Mouse (Mus musculus): ENCODE results near the gene Gm37240. TPM values are rescaled to one million over a fixed set of nuclear protein-coding genes. Genes with fewer than 3 reads are reported as not detected.
A peak's percentile ranks its signal among the peaks of the same experiment; 100 is the strongest.

The Gm37240 gene
- polyA plus RNA-seq, 1 experiment from 2014 or later, result 0.11 TPM

DNA sequence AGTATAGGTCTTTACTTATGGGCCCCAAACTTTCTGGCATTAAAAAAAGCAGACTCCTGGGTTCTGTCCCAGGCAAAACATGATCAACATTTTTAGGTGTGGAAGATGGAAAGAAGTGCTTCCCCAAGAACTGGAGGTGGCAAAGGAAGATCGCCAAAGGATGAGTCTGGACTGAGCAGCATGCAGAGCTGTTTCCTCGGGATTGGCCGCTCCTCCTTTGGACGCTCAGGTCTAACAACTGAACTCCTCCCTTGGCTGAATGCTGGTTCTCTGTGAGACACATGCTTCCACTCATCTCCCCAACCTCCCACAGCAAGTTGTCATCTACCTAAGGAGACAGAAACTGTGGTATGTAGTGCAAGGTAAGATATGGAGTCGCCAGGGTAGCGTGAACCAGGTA lies 865.5 kb downstream of the Gm37240 start:
- Histone ChIP-seq H3K9ac (replicated peaks; ENCODE audit: low read length) (no peak overlapping the region), H3K9me3 (ENCODE audit: control insufficient read depth, low read length) (no peaks in the 10 kb centered on the region), H3K27ac (replicated peaks; ENCODE audit: low read depth, low read length) (no peak overlapping the region), H3K4me1 (ENCODE audit: control insufficient read depth, insufficient read depth, low read length) (peaks cover 6% of the 10 kb centered on the region; the same call in 1 of the 2 replicates), H3K4me3 (replicated peaks; ENCODE audit: low read depth, low read length) (no peak overlapping the region), H3K27me3 (ENCODE audit: control insufficient read depth, insufficient read depth, low read length) (no peaks in the 10 kb centered on the region), H3K4me2 (ENCODE audit: low read length) (no peak overlapping the region), H3K36me3 (ENCODE audit: control insufficient read depth, insufficient read depth, low read length) (no peaks in the 10 kb centered on the region)
- no peak for ATAC-seq (ENCODE audit: low FRiP score, low TSS enrichment)
- 96% methylated on average over 6 of the region's 6 CpGs for WGBS
- no peak for DNase-seq

DNA sequence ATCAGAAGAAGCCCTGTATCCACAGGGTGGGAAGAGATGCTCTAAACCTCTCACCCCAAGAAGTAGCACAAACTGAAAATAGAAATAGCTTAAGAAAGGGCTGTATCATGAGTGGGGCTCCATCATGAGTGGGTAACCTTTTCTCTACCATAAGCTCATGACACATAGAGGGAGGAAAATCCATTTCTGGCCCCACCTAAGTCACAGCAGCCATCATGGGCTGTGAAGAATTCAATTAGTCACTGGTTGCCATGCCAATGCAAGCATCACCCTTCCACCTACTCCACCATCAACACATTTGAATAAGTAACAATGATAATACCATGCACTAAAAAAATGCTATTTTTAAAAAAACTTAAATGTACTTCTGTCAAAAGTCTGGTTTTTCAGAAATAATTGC lies 867.2 kb downstream of the Gm37240 start:
- H3K4me2 ChIP-seq (ENCODE audit: low read length), result no peak overlapping the region
- no peak overlapping the region for H3K4me3 ChIP-seq (replicated peaks; ENCODE audit: low read depth, low read length)
- H3K4me1 ChIP-seq (ENCODE audit: control insufficient read depth, insufficient read depth, low read length), result peaks cover 6% of the 10 kb centered on the region; the same call in 1 of the 2 replicates
- DNase-seq (no peak), ATAC-seq (ENCODE audit: low FRiP score, low TSS enrichment) (no peak)
- H3K9me3 ChIP-seq (ENCODE audit: control insufficient read depth, low read length), result no peaks in the 10 kb centered on the region
- H3K36me3 ChIP-seq (ENCODE audit: control insufficient read depth, insufficient read depth, low read length), result no peaks in the 10 kb centered on the region
- no peak overlapping the region for H3K27ac ChIP-seq (replicated peaks; ENCODE audit: low read depth, low read length)
- no peaks in the 10 kb centered on the region for H3K27me3 ChIP-seq (ENCODE audit: control insufficient read depth, insufficient read depth, low read length)
- H3K9ac ChIP-seq (replicated peaks; ENCODE audit: low read length), result no peak overlapping the region

DNA sequence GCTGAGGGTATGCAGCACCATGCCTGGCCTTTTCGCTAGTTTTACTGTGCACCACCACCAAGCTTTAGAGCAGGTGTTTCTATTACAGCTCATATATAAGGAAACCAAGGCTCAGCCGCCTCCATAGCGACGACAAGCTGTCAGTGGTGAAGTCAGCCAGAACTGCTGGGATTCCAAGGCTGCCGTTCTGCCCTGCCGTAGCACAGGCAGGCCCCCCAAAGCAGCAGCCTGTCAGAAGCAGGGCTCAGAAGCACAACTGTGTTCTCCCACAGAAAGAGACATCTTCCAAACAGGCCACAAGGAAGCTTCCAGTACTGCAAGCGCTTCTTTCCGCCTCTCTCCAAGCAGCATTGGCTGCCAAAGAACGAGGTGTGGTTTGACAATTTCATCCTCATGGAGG lies 871.7 kb downstream of the Gm37240 start:
- H3K4me3 ChIP-seq (replicated peaks; ENCODE audit: low read depth, low read length), result no peak overlapping the region
- no peak overlapping the region for H3K27ac ChIP-seq (replicated peaks; ENCODE audit: low read depth, low read length)
- 48% methylated on average over 9 of the region's 9 CpGs for WGBS
- no peak overlapping the region for H3K4me2 ChIP-seq (ENCODE audit: low read length)
- DNase-seq, result peak; percentile 42
- H3K9me3 ChIP-seq (ENCODE audit: control insufficient read depth, low read length), result no peaks in the 10 kb centered on the region
- H3K4me1 ChIP-seq (ENCODE audit: control insufficient read depth, insufficient read depth, low read length), result no peaks in the 10 kb centered on the region
- H3K27me3 ChIP-seq (ENCODE audit: control insufficient read depth, insufficient read depth, low read length), result no peaks in the 10 kb centered on the region
- no peaks in the 10 kb centered on the region for H3K36me3 ChIP-seq (ENCODE audit: control insufficient read depth, insufficient read depth, low read length)
- H3K9ac ChIP-seq (replicated peaks; ENCODE audit: low read length), result no peak overlapping the region
- no peak for ATAC-seq (ENCODE audit: low FRiP score, low TSS enrichment)

DNA sequence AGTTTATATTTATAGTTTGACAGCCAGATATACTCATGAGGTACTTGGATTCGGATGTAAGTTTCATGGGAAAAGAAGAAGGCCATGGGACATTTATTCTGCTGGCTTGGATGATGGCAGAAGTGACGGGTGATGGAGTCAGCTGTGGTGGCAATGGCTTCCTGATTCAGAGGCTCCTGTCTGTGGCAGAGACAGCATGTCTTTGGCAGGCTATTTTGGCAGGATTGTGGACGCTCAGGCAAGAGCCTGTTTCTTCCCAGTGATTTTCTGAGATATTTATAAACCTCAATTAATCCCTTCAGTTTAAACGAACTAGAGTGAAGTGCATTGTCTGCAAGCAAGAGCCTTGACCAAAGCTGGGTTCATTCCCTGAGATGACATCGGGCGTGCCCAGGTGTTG lies 874.4 kb downstream of the Gm37240 start:
- Histone ChIP-seq H3K27ac (replicated peaks; ENCODE audit: low read depth, low read length) (no peak overlapping the region), H3K36me3 (ENCODE audit: control insufficient read depth, insufficient read depth, low read length) (no peaks in the 10 kb centered on the region), H3K4me2 (ENCODE audit: low read length) (no peak overlapping the region), H3K9ac (replicated peaks; ENCODE audit: low read length) (no peak overlapping the region), H3K27me3 (ENCODE audit: control insufficient read depth, insufficient read depth, low read length) (no peaks in the 10 kb centered on the region), H3K9me3 (ENCODE audit: control insufficient read depth, low read length) (no peaks in the 10 kb centered on the region), H3K4me1 (ENCODE audit: control insufficient read depth, insufficient read depth, low read length) (no peaks in the 10 kb centered on the region), H3K4me3 (replicated peaks; ENCODE audit: low read depth, low read length) (no peak overlapping the region)
- DNase-seq, result no peak
- no peak for ATAC-seq (ENCODE audit: low FRiP score, low TSS enrichment)
- 85% methylated on average over 6 of the region's 6 CpGs for WGBS

DNA sequence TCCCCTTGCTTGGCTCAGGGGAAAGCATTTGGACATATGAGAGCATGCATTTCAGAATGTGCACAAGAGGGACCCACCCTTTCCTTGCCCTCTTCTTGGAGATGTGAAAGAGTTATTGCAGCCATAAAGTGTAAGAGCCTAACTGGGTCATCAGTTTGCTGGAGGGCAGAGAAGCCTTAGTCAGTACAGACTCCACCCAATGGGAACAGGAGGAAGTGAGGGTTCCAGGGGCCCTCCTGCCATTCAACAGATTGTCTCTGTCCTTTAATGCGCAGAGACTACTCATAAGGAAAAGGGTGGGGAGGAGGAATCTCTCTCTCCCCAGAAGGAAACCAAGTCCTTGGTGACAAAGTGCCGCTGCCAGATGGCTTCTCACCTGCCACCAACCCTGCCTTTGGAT lies 882.1 kb downstream of the Gm37240 start:
- 86% methylated on average over 2 of the region's 2 CpGs for WGBS
- Histone ChIP-seq H3K9ac (replicated peaks; ENCODE audit: low read length) (no peak overlapping the region), H3K9me3 (ENCODE audit: control insufficient read depth, low read length) (no peaks in the 10 kb centered on the region), H3K4me2 (ENCODE audit: low read length) (no peak overlapping the region), H3K36me3 (ENCODE audit: control insufficient read depth, insufficient read depth, low read length) (no peaks in the 10 kb centered on the region), H3K27me3 (ENCODE audit: control insufficient read depth, insufficient read depth, low read length) (no peaks in the 10 kb centered on the region), H3K4me3 (replicated peaks; ENCODE audit: low read depth, low read length) (no peak overlapping the region), H3K4me1 (ENCODE audit: control insufficient read depth, insufficient read depth, low read length) (no peaks in the 10 kb centered on the region), H3K27ac (replicated peaks; ENCODE audit: low read depth, low read length) (no peak overlapping the region)
- ATAC-seq (ENCODE audit: low FRiP score, low TSS enrichment), result no peak
- no peak for DNase-seq

DNA sequence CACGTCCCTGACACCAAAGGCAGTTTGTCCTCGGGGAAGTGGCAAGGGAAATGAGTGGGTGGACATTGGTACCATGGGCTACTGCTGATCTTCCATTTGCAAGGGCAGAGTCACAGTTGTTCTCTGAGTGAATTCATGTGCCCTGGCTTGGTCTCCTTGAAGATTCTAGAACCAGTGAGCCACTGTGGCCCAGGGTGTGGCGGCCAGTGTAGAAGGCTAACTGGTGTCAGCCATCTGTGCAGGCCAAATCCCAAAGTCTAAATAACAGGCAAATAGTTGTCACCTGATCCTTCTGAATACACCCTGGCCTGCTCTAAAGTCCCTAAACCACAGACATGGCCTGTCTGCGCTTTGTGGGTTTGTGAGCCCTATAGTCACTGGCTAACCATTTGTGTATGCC lies 898.4 kb downstream of the Gm37240 start:
- H3K4me2 ChIP-seq (ENCODE audit: low read length), result no peak overlapping the region
- DNase-seq (no peak), ATAC-seq (ENCODE audit: low FRiP score, low TSS enrichment) (no peak)
- 95% methylated on average over 4 of the region's 4 CpGs for WGBS
- H3K4me1 ChIP-seq (ENCODE audit: control insufficient read depth, insufficient read depth, low read length), result no peaks in the 10 kb centered on the region
- H3K27me3 ChIP-seq (ENCODE audit: control insufficient read depth, insufficient read depth, low read length), result no peaks in the 10 kb centered on the region
- H3K9ac ChIP-seq (replicated peaks; ENCODE audit: low read length), result no peak overlapping the region
- H3K9me3 ChIP-seq (ENCODE audit: control insufficient read depth, low read length), result peaks cover 6% of the 10 kb centered on the region; the same call in 1 of the 2 replicates
- H3K36me3 ChIP-seq (ENCODE audit: control insufficient read depth, insufficient read depth, low read length), result no peaks in the 10 kb centered on the region
- no peak overlapping the region for H3K27ac ChIP-seq (replicated peaks; ENCODE audit: low read depth, low read length)
- H3K4me3 ChIP-seq (replicated peaks; ENCODE audit: low read depth, low read length), result no peak overlapping the region

DNA sequence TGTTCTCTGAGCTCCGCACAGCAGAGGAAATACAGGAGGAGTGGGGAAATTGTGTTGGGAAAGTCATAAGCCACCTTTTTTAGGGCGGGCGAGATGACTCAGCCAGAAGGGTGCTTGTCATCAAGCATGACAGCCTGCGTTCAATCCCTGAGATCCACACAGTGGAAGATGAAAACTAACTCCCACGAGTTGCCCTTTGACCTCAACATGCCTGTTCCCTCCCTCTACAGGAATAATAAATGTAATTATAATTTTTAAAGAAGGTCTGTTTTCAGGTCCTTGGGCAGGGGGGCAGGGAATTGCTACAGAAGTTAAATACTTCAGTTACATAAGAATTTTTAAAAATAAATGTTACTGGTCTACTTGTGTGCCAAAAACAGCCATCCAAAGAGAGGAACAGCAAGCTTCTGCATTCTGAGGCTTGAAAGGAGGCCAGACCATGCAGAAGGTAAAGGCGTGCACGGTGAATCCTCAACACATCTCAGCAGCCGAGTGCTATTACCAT lies 902.1 kb downstream of the Gm37240 start:
- Histone ChIP-seq H3K9ac (replicated peaks; ENCODE audit: low read length) (no peak overlapping the region), H3K9me3 (ENCODE audit: control insufficient read depth, low read length) (no peaks in the 10 kb centered on the region), H3K36me3 (ENCODE audit: control insufficient read depth, insufficient read depth, low read length) (0 out of 2 replicates have a peak, but pooled peaks cover under 1% of the 10 kb centered on the region), H3K27me3 (ENCODE audit: control insufficient read depth, insufficient read depth, low read length) (no peaks in the 10 kb centered on the region), H3K4me1 (ENCODE audit: control insufficient read depth, insufficient read depth, low read length) (no peaks in the 10 kb centered on the region), H3K4me3 (replicated peaks; ENCODE audit: low read depth, low read length) (no peak overlapping the region), H3K27ac (replicated peaks; ENCODE audit: low read depth, low read length) (no peak overlapping the region), H3K4me2 (ENCODE audit: low read length) (no peak overlapping the region)
- DNase-seq (no peak), ATAC-seq (ENCODE audit: low FRiP score, low TSS enrichment) (no peak)
- WGBS, result 92% methylated on average over 8 of the region's 8 CpGs

DNA sequence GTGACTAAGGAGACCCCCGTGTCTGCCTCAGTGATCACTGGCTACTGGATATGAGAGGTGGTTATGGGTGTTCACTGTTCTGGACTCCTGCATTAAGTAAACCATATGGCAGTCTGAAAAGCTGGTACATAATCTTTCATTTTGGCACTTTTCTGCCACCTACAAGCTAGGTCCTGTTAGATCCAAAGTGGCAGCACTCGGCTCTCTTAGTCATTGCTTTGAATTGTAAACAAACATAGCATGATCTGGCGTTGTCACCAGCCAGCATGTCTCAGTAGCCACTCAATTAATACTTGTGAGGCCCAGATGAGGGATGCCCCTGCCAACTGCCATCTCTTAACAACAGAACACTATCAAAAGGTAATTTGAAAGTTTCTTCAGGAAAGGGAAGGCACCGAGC lies 904.6 kb downstream of the Gm37240 start:
- H3K4me2 ChIP-seq (ENCODE audit: low read length), result no peak overlapping the region
- no peaks in the 10 kb centered on the region for H3K4me1 ChIP-seq (ENCODE audit: control insufficient read depth, insufficient read depth, low read length)
- H3K9ac ChIP-seq (replicated peaks; ENCODE audit: low read length), result no peak overlapping the region
- H3K27ac ChIP-seq (replicated peaks; ENCODE audit: low read depth, low read length), result no peak overlapping the region
- peaks cover 5% of the 10 kb centered on the region; the same call in 1 of the 2 replicates for H3K36me3 ChIP-seq (ENCODE audit: control insufficient read depth, insufficient read depth, low read length)
- no peaks in the 10 kb centered on the region for H3K27me3 ChIP-seq (ENCODE audit: control insufficient read depth, insufficient read depth, low read length)
- 74% methylated on average over 4 of the region's 4 CpGs for WGBS
- H3K4me3 ChIP-seq (replicated peaks; ENCODE audit: low read depth, low read length), result no peak overlapping the region
- no peak for DNase-seq
- H3K9me3 ChIP-seq (ENCODE audit: control insufficient read depth, low read length), result no peaks in the 10 kb centered on the region
- ATAC-seq (ENCODE audit: low FRiP score, low TSS enrichment), result no peak

DNA sequence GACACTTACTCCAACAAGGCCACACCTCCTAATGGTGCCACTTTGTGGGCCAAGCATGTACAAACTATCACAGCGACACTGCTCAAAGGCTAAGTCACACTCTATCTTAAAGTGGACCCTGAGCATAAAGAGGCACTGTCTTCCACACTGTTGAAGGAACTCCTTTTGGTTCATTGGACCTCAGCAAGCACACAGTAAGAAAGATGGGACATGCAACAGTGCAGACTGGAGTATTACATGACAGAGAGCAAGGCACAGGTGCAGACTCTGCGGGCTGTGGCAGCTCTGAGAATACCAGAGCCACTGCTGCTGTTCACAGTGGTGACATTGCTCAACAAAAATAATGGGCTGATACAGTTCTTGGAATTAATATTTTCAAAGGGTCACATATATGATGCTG lies 907.2 kb downstream of the Gm37240 start:
- Histone ChIP-seq H3K27me3 (ENCODE audit: control insufficient read depth, insufficient read depth, low read length) (no peaks in the 10 kb centered on the region), H3K4me1 (ENCODE audit: control insufficient read depth, insufficient read depth, low read length) (no peaks in the 10 kb centered on the region), H3K4me2 (ENCODE audit: low read length) (no peak overlapping the region), H3K9me3 (ENCODE audit: control insufficient read depth, low read length) (no peaks in the 10 kb centered on the region), H3K27ac (replicated peaks; ENCODE audit: low read depth, low read length) (no peak overlapping the region), H3K4me3 (replicated peaks; ENCODE audit: low read depth, low read length) (no peak overlapping the region), H3K36me3 (ENCODE audit: control insufficient read depth, insufficient read depth, low read length) (peaks cover 18% of the 10 kb centered on the region; the same call in 1 of the 2 replicates), H3K9ac (replicated peaks; ENCODE audit: low read length) (no peak overlapping the region)
- WGBS, result 98% methylated on average over 2 of the region's 2 CpGs
- DNase-seq, result no peak
- no peak for ATAC-seq (ENCODE audit: low FRiP score, low TSS enrichment)

Measured in midbrain, embryonic 14.5 days (tissue).